Mouse (Mus musculus): ENCODE data around the gene Rpl18. TPM values are rescaled to one million over a fixed set of nuclear protein-coding genes. Genes with fewer than 3 reads are reported as not detected.
A peak's percentile ranks its signal among the peaks of the same experiment; 100 is the strongest.

Gene Rpl18
- total RNA-seq, 2 experiments from 2014 or later, result 451 to 508 TPM

DNA sequence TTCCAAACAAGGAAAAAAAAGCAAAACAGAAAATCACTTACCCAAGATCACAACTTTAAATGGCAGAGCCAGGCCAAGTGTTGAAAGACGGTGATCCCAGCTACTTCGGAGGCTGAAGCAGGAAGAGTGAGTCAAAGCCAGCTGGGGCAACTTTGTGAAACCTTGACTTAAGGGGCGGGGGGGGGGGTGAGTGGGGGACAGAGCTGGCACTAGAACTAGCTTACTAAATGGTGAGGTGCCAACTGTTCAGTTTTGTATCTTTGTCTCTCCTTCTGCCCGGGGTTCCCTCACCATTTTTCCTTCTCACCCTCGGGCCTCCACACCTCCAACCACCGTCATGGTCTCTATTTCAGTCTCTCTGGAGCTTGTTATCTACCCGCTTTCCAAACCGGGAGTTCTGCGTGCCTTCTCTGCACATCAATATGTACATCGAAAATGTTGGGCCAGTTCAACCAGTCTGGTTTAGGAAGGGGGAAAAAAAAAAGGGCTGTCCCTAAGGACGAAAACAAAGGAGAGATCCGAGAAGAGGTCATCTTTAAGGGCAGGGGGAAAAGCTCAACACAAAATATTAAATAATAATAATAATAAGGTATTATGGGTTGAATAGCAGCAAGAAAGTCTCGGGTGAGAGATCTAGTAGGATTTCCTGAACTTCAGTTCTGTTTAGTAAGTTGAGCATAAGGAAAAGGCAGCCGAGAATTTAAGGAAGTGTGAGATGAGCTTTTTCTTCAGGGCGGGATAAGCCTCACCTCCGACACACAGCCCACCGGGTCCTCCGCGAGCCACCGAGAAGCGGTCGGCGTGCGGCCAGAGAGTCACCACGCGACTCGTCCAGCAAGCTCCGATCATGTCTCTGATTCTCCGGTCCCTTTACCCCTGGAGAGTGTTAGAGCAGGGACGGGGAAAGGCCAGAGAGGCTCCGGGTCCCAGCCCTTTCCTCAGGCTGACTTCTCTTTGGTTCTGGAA lies 2.0 kb downstream of the Rpl18 start:
- Histone ChIP-seq H3K27ac (peak overlapping the region; percentile 94), H3K4me3 (peak overlapping the region; percentile 93)
- intact Hi-C loops (cut with DNase I), result loop anchor here (10.0 kb wide), 2 partner anchors 1162 to 1342 kb away; partner anchors contain the start of gene Nr1h2
- DNase-seq, result no peak
- TF ChIP-seq CTCF (IDR thresholded peaks at IDR 0.05), result no peak

DNA sequence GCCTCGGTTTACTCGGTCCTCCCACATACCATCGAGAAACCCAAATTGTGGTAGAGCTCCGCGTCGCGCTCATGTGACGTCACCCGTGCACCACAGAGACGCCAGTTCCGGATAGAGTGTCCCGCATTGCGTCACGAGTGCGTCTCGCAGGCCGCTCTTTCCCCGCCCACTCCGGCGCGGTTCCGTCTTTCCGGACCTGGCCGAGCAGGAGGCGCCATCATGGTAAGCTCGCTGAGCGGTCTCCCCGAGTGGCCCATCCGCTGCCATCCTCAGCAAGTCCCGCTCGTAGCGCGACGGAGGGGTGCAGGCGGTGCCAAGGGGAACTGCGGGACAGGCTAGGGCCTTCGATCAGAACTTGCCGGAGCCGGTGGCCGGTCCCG lies 2.7 kb downstream of the Rpl18 start, which contains the start of gene Sphk2:
TSS of gene Sphk2 (minus strand) at position 85 of the 380 bp plus-strand sequence.
- peak; percentile 99 for DNase-seq
- TF ChIP-seq CTCF (IDR thresholded peaks at IDR 0.05), result peak; percentile 8; the same call in 1 of the 2 replicates
- intact Hi-C loops (cut with DNase I), result loop anchor here (10.0 kb wide), 2 partner anchors 1163 to 1343 kb away; partner anchors contain the start of gene Nr1h2
- Histone ChIP-seq H3K27ac (peak within 1 kb of the TSS; percentile 94), H3K4me3 (peak within 1 kb of the TSS; percentile 93)

DNA sequence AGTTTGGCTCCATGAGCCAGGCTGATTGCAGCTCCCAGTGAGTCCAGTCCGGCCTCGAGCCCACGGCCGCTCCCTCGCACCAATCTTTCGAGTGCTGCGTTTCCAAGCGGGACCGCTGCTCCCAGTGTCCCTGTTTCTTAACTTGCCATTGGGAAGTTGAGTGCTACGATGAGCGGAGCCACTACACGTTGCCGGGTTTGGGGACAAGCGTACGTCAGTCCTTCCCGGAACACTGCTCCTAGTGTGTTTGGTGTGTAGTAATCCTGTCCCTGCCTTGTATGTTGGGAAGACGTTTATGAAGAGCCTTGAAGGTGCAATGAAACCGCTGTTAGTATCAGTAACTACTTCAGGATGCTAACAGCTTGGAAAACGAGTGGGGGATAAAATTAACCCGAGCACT lies 3.1 kb downstream of the Rpl18 start:
- peak overlapping the region; percentile 93 for H3K4me3 ChIP-seq
- intact Hi-C loops (cut with DNase I), result loop anchor here (10.0 kb wide), 2 partner anchors 1164 to 1344 kb away; partner anchors contain the start of gene Nr1h2
- peak overlapping the region; percentile 94 for H3K27ac ChIP-seq
- TF ChIP-seq CTCF (IDR thresholded peaks at IDR 0.05), result no peak
- DNase-seq, result no peak

DNA sequence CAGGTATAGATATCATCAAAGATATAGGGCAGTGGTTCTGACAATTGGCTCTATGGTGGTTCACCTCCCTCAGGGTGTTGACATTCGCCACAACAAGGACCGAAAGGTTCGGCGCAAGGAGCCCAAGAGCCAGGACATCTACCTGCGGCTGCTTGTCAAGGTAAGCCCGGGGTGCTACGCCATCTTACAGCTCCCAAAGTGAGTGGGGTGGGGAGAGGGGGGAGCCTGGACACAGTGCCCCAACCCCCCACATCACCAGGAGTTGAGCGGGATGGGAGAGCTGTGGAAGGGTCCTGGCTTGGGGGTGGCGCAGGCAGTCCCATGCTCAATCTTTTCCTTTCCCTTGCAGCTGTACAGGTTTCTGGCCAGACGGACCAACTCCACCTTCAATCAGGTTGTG lies 3.9 kb downstream of the Rpl18 start:
- TF ChIP-seq CTCF (IDR thresholded peaks at IDR 0.05), result no peak
- peak overlapping the region; percentile 94 for H3K27ac ChIP-seq
- no peak for DNase-seq
- peak overlapping the region; percentile 93 for H3K4me3 ChIP-seq
- intact Hi-C loops (cut with DNase I), result loop anchor here (10.0 kb wide), 2 partner anchors 1164 to 1344 kb away; partner anchors contain the start of gene Nr1h2

DNA sequence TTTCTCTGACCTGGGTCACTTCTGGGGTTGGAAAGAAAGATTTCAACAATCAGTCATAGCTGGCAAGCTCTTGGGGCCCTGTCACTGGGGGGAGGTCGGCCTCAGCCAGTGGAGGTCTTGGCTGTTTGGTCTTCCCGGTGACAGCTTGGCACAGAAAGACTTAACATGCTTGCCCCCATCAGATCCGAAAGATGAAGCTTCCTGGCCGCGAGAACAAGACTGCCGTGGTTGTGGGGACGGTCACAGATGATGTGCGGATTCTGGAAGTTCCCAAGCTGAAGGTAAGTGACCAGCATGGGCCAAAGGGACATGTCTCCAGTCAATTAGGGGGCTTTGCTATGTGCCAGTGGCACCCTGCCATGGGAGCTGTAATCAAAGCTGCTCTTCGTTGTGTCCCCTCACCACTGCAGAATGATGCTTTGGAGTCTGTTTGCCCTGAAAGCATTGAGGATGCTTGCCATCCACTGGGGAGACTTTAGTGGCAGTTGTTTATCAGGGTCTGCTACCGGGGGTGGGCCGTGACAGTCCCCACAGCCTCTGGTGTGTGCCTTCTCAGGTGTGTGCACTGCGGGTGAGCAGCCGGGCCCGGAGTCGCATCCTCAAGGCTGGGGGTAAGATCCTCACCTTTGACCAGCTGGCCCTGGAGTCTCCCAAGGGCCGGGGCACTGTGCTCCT lies 4.6 kb downstream of the Rpl18 start:
- intact Hi-C loops (cut with DNase I), result loop anchor here (10.0 kb wide), 2 partner anchors 1165 to 1345 kb away; partner anchors contain the start of gene Nr1h2
- no peak for DNase-seq
- Histone ChIP-seq H3K4me3 (0 out of 2 replicates have a peak overlapping the region, but pooled peaks have one; percentile 93), H3K27ac (no peak overlapping the region)
- TF ChIP-seq CTCF (IDR thresholded peaks at IDR 0.05), result no peak

DNA sequence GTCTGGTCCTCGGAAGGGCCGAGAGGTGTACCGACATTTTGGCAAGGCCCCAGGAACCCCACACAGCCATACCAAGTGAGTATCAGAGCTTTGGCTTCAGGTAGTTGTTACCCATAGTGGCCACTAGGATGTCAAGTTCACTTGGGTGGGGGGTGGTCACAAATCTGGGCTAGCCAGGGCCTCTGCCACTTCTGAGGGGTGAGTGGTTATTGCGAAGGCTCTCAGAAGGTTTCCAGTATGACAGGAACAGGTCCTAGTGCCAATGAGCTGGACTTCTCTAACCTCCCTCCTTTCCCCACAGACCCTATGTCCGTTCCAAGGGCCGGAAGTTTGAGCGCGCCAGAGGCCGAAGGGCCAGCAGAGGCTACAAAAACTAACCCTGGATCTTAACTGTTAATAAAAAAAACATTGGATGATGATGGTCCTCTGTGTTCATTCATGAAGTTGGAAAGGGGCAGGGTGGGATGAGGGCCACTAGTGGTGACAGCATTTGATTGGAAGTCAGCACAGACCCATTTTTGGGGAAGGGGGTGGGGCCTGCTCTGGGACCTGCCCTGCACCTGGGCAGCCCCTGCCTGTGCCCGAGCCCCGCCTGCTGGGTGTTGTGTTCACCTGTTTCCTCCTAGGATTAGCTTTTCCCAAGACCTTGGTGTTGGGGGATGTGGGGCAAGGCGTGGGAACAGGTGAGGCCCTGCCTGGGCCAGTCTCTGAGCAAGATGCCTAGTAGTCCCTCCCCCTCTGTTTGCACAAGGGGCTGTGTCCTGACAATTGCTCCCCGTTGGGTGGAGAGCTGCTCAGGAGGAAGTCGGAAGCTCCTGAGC lies 5.4 kb downstream of the Rpl18 start, which contains the start of gene Fam83e:
TSS of gene Fam83e (plus strand) at position 800 of the 821 bp plus-strand sequence.
- peak within 1 kb of the TSS; percentile 79 for H3K27ac ChIP-seq
- no peak for DNase-seq
- 0 out of 2 replicates have a peak within 1 kb of the TSS, but pooled peaks have one; percentile 93 for H3K4me3 ChIP-seq
- peak; percentile 5; the same call in 1 of the 2 replicates for TF ChIP-seq CTCF (IDR thresholded peaks at IDR 0.05)
- intact Hi-C loops (cut with DNase I), result no loop called here

DNA sequence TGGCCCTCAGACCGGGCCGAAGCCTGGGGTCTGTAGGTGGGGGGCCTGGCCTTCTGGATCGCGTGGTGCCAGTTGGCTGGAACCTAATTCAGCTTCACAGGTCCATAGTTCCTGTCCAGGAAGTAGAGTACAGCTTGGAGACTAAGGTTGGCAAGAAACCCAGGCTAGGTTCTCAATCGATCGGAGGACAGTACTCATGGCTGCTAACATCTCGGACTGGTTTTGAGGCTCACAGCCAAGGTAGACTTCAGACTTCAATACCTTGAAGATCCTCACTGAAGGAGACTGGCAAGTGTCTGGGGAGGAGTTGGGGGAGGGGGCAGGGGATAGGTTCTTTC lies 5.9 kb downstream of the Rpl18 start:
- H3K4me3 ChIP-seq, result no peak overlapping the region
- peak overlapping the region; percentile 12; the same call in 1 of the 2 replicates for H3K27ac ChIP-seq
- no peak for TF ChIP-seq CTCF (IDR thresholded peaks at IDR 0.05)
- DNase-seq, result no peak
- intact Hi-C loops (cut with DNase I), result no loop called here

DNA sequence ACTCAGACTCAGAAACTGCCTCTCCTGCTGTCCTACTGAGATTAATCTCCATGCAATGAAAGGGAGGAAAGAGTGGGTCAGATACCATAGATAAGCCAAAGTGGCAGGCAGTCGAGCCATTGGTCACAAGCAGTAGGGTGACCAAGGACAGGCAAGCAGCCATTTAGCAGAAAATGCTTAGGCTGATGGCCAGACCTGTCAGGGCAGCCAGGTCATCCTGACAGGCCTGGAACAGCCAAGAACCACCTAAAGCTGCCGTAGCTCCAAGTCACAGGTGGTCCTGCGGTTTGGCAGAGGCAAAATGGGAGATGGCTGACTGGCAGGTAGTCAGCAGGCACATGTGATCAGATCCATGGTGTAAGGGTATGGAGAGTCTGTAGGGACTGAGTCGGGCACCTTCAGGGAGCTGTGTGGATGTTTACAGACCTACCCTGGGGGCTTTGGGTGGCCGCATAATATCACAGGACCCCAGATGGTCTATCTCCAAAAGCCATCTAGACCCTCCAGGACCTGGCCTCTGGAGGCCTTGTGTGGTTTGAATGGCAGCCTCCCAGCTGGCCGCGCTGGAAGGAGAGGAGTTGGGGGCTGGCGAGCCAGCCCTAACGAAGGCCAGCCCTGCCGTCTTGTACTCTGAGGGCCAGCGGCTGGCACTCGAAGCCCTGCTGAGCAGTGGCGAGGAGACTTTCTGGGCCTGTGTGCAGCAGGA lies 6.5 kb downstream of the Rpl18 start:
- peak; percentile 42 for DNase-seq
- TF ChIP-seq CTCF (IDR thresholded peaks at IDR 0.05), result no peak
- intact Hi-C loops (cut with DNase I), result no loop called here
- peak overlapping the region; percentile 79 for H3K27ac ChIP-seq
- H3K4me3 ChIP-seq, result no peak overlapping the region

DNA sequence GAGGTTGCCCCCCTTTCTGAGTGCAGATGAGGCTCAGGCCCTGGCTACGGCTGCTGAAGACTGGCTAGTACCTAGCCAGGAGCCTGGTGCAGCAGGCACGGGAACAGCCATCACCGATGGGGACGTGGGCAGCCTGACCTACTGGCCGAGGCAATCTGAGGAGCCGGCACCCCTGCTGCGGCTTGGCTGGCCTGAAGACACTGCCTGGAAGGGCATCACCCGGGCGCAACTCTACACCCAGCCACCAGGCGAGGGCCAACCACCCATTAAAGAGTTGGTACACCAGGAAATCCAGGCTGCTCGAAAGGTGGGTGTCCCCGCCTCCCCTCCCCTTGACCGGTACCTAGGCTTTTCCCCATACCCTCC lies 7.1 kb downstream of the Rpl18 start:
- TF ChIP-seq CTCF (IDR thresholded peaks at IDR 0.05), result peak; percentile 20; the same call in 1 of the 2 replicates
- peak; percentile 81 for DNase-seq

DNA sequence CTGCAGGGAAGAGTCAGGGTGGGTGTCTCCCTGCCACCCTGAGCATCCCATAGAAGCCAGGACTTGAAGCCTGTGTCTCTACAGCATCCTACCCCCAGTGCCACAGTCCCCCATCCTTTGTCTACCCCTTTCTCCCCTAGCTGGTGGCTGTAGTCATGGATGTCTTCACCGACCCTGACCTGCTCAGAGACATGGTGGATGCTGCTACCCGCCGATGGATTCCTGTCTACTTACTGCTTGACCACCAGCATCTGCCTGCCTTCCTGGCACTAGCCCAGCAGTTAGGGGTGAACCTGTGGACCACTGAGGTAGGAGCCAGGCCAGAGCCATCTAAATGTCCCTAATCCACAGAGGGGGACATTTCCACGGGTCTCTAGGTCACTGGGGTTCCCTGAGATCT lies 8.0 kb downstream of the Rpl18 start:
- intact Hi-C loops (cut with DNase I), result no loop called here
- DNase-seq, result no peak
- Histone ChIP-seq H3K4me3 (no peak overlapping the region), H3K27ac (no peak overlapping the region)
- TF ChIP-seq CTCF (IDR thresholded peaks at IDR 0.05), result no peak

More for the DNA sequence above, 7.1 kb downstream of the Rpl18 start:
- intact Hi-C loops (cut with DNase I), result no loop called here
- peak overlapping the region; percentile 79 for H3K27ac ChIP-seq
- no peak overlapping the region for H3K4me3 ChIP-seq

DNA sequence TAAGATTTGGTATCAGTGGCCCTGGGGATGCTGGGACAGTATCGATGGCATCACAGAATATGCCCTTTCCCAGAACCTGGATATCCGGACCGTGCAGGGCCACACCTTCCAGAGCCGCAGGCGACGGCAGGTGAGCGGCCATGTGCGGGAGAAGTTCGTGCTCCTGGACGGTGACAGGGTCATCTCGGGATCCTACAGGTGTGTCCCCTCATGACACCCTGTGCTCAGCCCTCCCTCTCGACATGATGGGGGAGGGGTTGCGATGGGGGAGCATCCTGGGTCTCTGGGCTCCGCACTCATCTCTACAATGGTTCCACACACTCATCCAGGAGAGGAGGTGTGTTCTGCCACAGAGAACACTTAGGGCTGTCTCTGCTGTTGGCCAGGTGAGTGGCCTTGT lies 8.5 kb downstream of the Rpl18 start:
- no peak overlapping the region for H3K27ac ChIP-seq
- no peak overlapping the region for H3K4me3 ChIP-seq
- DNase-seq, result no peak
- TF ChIP-seq CTCF (IDR thresholded peaks at IDR 0.05), result no peak
- intact Hi-C loops (cut with DNase I), result no loop called here
